Comparison of ENCODE assay signal across 8 mouse cellular contexts in genomic region chr11:70670483-70670882, GRCm38 (mm10). TPM values are rescaled to one million over a fixed set of nuclear protein-coding genes. Genes with fewer than 3 reads are reported as not detected.
DNase-seq lines count a peak whose midpoint lies in the region; ATAC-seq and TF ChIP-seq lines count a peak whose summit lies in the region.

No protein-coding gene starts in this region.

- ATAC-seq in heart, embryonic 14.5 days (ENCODE audit: insufficient number of reproducible peaks, insufficient read depth, low FRiP score, low read depth) = no peak
- ATAC-seq in forebrain, embryonic 14.5 days = no peak
- no peak for ATAC-seq in limb, embryonic 15.5 days (ENCODE audit: insufficient number of reproducible peaks, low FRiP score, low TSS enrichment, low read depth)
- no peak for ATAC-seq in monocyte, adult 5-6 weeks (replicated peaks; ENCODE audit: insufficient number of reproducible peaks, low FRiP score, low TSS enrichment, poor library complexity, severe bottlenecking)

- no peaks in the 10 kb centered on the region for H3K9me3 ChIP-seq in heart, embryonic 14.5 days (ENCODE audit: control insufficient read depth, low read length)
- no peaks in the 10 kb centered on the region for H3K9me3 ChIP-seq in MEL (replicated peaks; ENCODE audit: insufficient read depth, low read length)
- H3K9me3 ChIP-seq in forebrain, embryonic 14.5 days (replicated peaks; ENCODE audit: control insufficient read depth, low read length) = no peaks in the 10 kb centered on the region
- no peaks in the 10 kb centered on the region for H3K9me3 ChIP-seq in limb, embryonic 15.5 days

- no peak for TF ChIP-seq CTCF in MEL (IDR thresholded peaks at IDR 0.05 in 2 of 3, conservative IDR thresholded peaks at IDR 0.05 in 1 of 3; ENCODE audit: control insufficient read depth in 1 of 3, insufficient read depth in 1 of 3, low read depth in 2 of 3, low read length in 3 of 3, poor library complexity in 1 of 3, severe bottlenecking in 1 of 3)

- peaks cover 10 to 22% of the 10 kb centered on the region in 2 experiments; a peak in 3 of 4 replicates for H3K4me1 ChIP-seq in heart, embryonic 14.5 days (ENCODE audit: control insufficient read depth in 2 of 2, insufficient read depth in 2 of 2, low read length in 2 of 2)
- H3K4me1 ChIP-seq in MEL (ENCODE audit: control insufficient read depth in 1 of 2, insufficient read depth in 2 of 2, low read length in 2 of 2) = peaks cover 2 to 24% of the 10 kb centered on the region in 2 experiments; a peak in 3 of 4 replicates
- H3K4me1 ChIP-seq in forebrain, embryonic 14.5 days (ENCODE audit: control insufficient read depth, insufficient read depth, low read length) = peaks cover 14% of the 10 kb centered on the region
- H3K4me1 ChIP-seq in limb, embryonic 15.5 days = peaks cover 27% of the 10 kb centered on the region

- no peak for DNase-seq in heart, postnatal 4 days
- no peak for DNase-seq in MEL (ENCODE audit: low read depth, low spot score)
- no peak for DNase-seq in forebrain, embryonic 14.5 days (ENCODE audit: low spot score)
- no peak for DNase-seq in frontal cortex, postnatal 10 days (ENCODE audit: low spot score in 2 of 2)
- DNase-seq in embryo, embryonic 9.5 days (ENCODE audit: extremely low spot score) = no peak

- TF ChIP-seq RAD21 in MEL (IDR thresholded peaks at IDR 0.05; ENCODE audit: low read depth, low read length) = no peak

- H3K79me2 ChIP-seq in MEL (ENCODE audit: control insufficient read depth, insufficient read depth, low read length, poor library complexity) = peaks cover 18% of the 10 kb centered on the region

- no peaks in the 10 kb centered on the region for H3K27me3 ChIP-seq in heart, embryonic 14.5 days (ENCODE audit: control insufficient read depth, insufficient read depth, low read length)
- no peaks in the 10 kb centered on the region for H3K27me3 ChIP-seq in MEL (ENCODE audit: control insufficient read depth in 1 of 2, insufficient read depth in 2 of 2, low read length in 2 of 2)
- no peaks in the 10 kb centered on the region for H3K27me3 ChIP-seq in forebrain, embryonic 14.5 days (replicated peaks; ENCODE audit: control insufficient read depth, insufficient read depth, low read length)
- no peaks in the 10 kb centered on the region for H3K27me3 ChIP-seq in limb, embryonic 15.5 days

- TF ChIP-seq POLR2A in MEL (IDR thresholded peaks at IDR 0.05; ENCODE audit: control insufficient read depth in 1 of 2, insufficient read depth in 1 of 2, low read depth in 1 of 2, low read length in 2 of 2, poor library complexity in 1 of 2) = no peak

- peak overlapping the region; percentile 95 to 98 for H3K27ac ChIP-seq in heart, embryonic 14.5 days (replicated peaks in 1 of 2; ENCODE audit: control insufficient read depth in 1 of 2, insufficient read depth in 1 of 2, low read depth in 2 of 2, low read length in 2 of 2)
- H3K27ac ChIP-seq in MEL (ENCODE audit: control insufficient read depth, low read depth, low read length) = no peak overlapping the region
- H3K27ac ChIP-seq in forebrain, embryonic 14.5 days (ENCODE audit: low read depth, low read length) = peak overlapping the region; percentile 96; the same call in 1 of the 2 replicates
- H3K27ac ChIP-seq in limb, embryonic 15.5 days = peak overlapping the region; percentile 100

- 46% methylated on average over 14 of the region's 14 CpGs for WGBS in heart, embryonic 14.5 days
- 39% methylated on average over 14 of the region's 14 CpGs for WGBS in forebrain, embryonic 14.5 days
- WGBS in limb, embryonic 15.5 days = 45% methylated on average over 14 of the region's 14 CpGs

- peak overlapping the region; percentile 93 for H3K4me2 ChIP-seq in heart, embryonic 14.5 days (ENCODE audit: low read length)
- peak overlapping the region; percentile 97 for H3K4me2 ChIP-seq in forebrain, embryonic 14.5 days (ENCODE audit: low read length)
- peak overlapping the region; percentile 68 for H3K4me2 ChIP-seq in limb, embryonic 15.5 days

- H3K9ac ChIP-seq in heart, embryonic 14.5 days (ENCODE audit: low read length) = peak overlapping the region; percentile 84
- peak overlapping the region; percentile 90 for H3K9ac ChIP-seq in MEL (ENCODE audit: control insufficient read depth, low read depth, low read length, poor library complexity, severe bottlenecking)
- peak overlapping the region; percentile 83 for H3K9ac ChIP-seq in forebrain, embryonic 14.5 days (ENCODE audit: low read length)
- peak overlapping the region; percentile 67 for H3K9ac ChIP-seq in limb, embryonic 15.5 days

- peak overlapping the region; percentile 64 to 78 for H3K4me3 ChIP-seq in heart, embryonic 14.5 days (ENCODE audit: control insufficient read depth in 1 of 2, insufficient read depth in 1 of 2, low read depth in 1 of 2, low read length in 2 of 2)
- H3K4me3 ChIP-seq in MEL (ENCODE audit: control insufficient read depth in 1 of 2, insufficient read depth in 1 of 2, low read depth in 2 of 2, low read length in 2 of 2) = no peak overlapping the region
- H3K4me3 ChIP-seq in forebrain, embryonic 14.5 days (ENCODE audit: low read depth, low read length) = peak overlapping the region; percentile 68
- H3K4me3 ChIP-seq in limb, embryonic 15.5 days = peak overlapping the region; percentile 71

- no peak for TF ChIP-seq EP300 in MEL (IDR thresholded peaks at IDR 0.05; ENCODE audit: low read depth in 1 of 2, low read length in 2 of 2)

- peaks cover 53% of the 10 kb centered on the region for H3K36me3 ChIP-seq in heart, embryonic 14.5 days (ENCODE audit: control insufficient read depth, insufficient read depth, low read length)
- peaks cover 0 to 11% of the 10 kb centered on the region in 2 experiments; a peak in 2 of 4 replicates for H3K36me3 ChIP-seq in MEL (ENCODE audit: control insufficient read depth in 1 of 2, insufficient read depth in 2 of 2, low read length in 2 of 2)
- peaks cover 36% of the 10 kb centered on the region for H3K36me3 ChIP-seq in forebrain, embryonic 14.5 days (ENCODE audit: control insufficient read depth, insufficient read depth, low read length)
- peaks cover 45% of the 10 kb centered on the region for H3K36me3 ChIP-seq in limb, embryonic 15.5 days

TF ChIP-seq in MEL, 35 proteins besides CTCF, POLR2A, EP300 and RAD21 (continues in another document):
- TF ChIP-seq ZKSCAN1 (IDR thresholded peaks at IDR 0.05; ENCODE audit: low read depth, low read length) (no peak), MXI1 (IDR thresholded peaks at IDR 0.05; ENCODE audit: low read depth, low read length) (no peak), MEF2A (IDR thresholded peaks at IDR 0.05; ENCODE audit: extremely low read depth, insufficient replicate concordance, low read depth, low read length, poor library complexity, severe bottlenecking) (no peak)

RNA-seq across cellular contexts. Expression of gene Spag7, which starts 1.3 kb away (rescaled TPM):
- 177 TPM in 2 replicates for polyA plus RNA-seq in heart, embryonic 14.5 days (2014; fragmentation: Nextera tagmentation; extraction: Ambion mirVana)
- 10 to 100 TPM; 86.2 to 92.3 TPM for total RNA-seq in heart, postnatal 4 days (2021)
- 76.4 and 81.0 TPM in 2 replicates for total RNA-seq in MEL (2012; rRNA removed)
- polyA plus RNA-seq in MEL (2012; ENCODE audit: insufficient read depth in 1 of 2, insufficient read length in 2 of 2, low read depth in 1 of 2, low replicate concordance in 2 of 2, missing spikeins in 1 of 2) = 10 to 100 TPM in 1 of 2 experiments, not detected in 1; 99.6 TPM
- 65.4 and 83.9 TPM in 2 replicates for polyA plus RNA-seq in forebrain, embryonic 14.5 days (2014; fragmentation: Nextera tagmentation; extraction: Ambion mirVana)
- polyA plus RNA-seq in limb, embryonic 15.5 days (2015; fragmentation: Nextera tagmentation; extraction: Ambion mirVana) = 149 and 172 TPM in 2 replicates
- total RNA-seq in monocyte, adult 5-6 weeks (2017) = 49.1 to 78.2 TPM (median 76.7 TPM) in 3 replicates

RNA-seq across cellular contexts. Expression of gene Eno3, which starts 13.5 kb away (rescaled TPM):
- 468 and 495 TPM in 2 replicates for polyA plus RNA-seq in heart, embryonic 14.5 days (2014; fragmentation: Nextera tagmentation; extraction: Ambion mirVana)
- total RNA-seq in heart, postnatal 4 days (2021) = 1,000 to 10,000 TPM; 1,339 to 1,391 TPM
- 12.9 and 14.2 TPM in 2 replicates for total RNA-seq in MEL (2012; rRNA removed)
- 10 to 100 TPM in 1 of 2 experiments, not detected in 1; 16.8 TPM for polyA plus RNA-seq in MEL (2012; ENCODE audit: insufficient read depth in 1 of 2, insufficient read length in 2 of 2, low read depth in 1 of 2, low replicate concordance in 2 of 2, missing spikeins in 1 of 2)
- polyA plus RNA-seq in forebrain, embryonic 14.5 days (2014; fragmentation: Nextera tagmentation; extraction: Ambion mirVana) = 5.7 and 5.9 TPM in 2 replicates
- polyA plus RNA-seq in limb, embryonic 15.5 days (2015; fragmentation: Nextera tagmentation; extraction: Ambion mirVana) = 71.5 and 252 TPM in 2 replicates
- total RNA-seq in monocyte, adult 5-6 weeks (2017) = 236 to 452 TPM (median 414 TPM) in 3 replicates

RNA-seq across cellular contexts. Expression of gene Pfn1, which starts 16.0 kb away (rescaled TPM):
- 1,353 and 1,384 TPM in 2 replicates for polyA plus RNA-seq in heart, embryonic 14.5 days (2014; fragmentation: Nextera tagmentation; extraction: Ambion mirVana)
- 100 to 1,000 TPM; 572 to 580 TPM for total RNA-seq in heart, postnatal 4 days (2021)
- total RNA-seq in MEL (2012; rRNA removed) = 1,332 and 1,356 TPM in 2 replicates
- polyA plus RNA-seq in MEL (2012; ENCODE audit: insufficient read depth in 1 of 2, insufficient read length in 2 of 2, low read depth in 1 of 2, low replicate concordance in 2 of 2, missing spikeins in 1 of 2) = 1,000 to 10,000 TPM; 2,392 to 5,980 TPM
- polyA plus RNA-seq in forebrain, embryonic 14.5 days (2014; fragmentation: Nextera tagmentation; extraction: Ambion mirVana) = 793 and 798 TPM in 2 replicates
- 1,605 and 1,679 TPM in 2 replicates for polyA plus RNA-seq in limb, embryonic 15.5 days (2015; fragmentation: Nextera tagmentation; extraction: Ambion mirVana)
- total RNA-seq in monocyte, adult 5-6 weeks (2017) = 527 to 871 TPM (median 568 TPM) in 3 replicates

RNA-seq across cellular contexts. Expression of gene Camta2, which starts 17.4 kb away (rescaled TPM):
- polyA plus RNA-seq in heart, embryonic 14.5 days (2014; fragmentation: Nextera tagmentation; extraction: Ambion mirVana) = 13.7 and 13.8 TPM in 2 replicates
- 10 to 100 TPM; 22.2 to 23.5 TPM for total RNA-seq in heart, postnatal 4 days (2021)
- 1.9 and 2.8 TPM in 2 replicates for total RNA-seq in MEL (2012; rRNA removed)
- polyA plus RNA-seq in MEL (2012; ENCODE audit: insufficient read depth in 1 of 2, insufficient read length in 2 of 2, low read depth in 1 of 2, low replicate concordance in 2 of 2, missing spikeins in 1 of 2) = 10 to 100 TPM in 1 of 2 experiments, not detected in 1; 15.0 TPM
- polyA plus RNA-seq in forebrain, embryonic 14.5 days (2014; fragmentation: Nextera tagmentation; extraction: Ambion mirVana) = 8.7 and 14.9 TPM in 2 replicates
- polyA plus RNA-seq in limb, embryonic 15.5 days (2015; fragmentation: Nextera tagmentation; extraction: Ambion mirVana) = 12.9 and 14.8 TPM in 2 replicates
- total RNA-seq in monocyte, adult 5-6 weeks (2017) = 8.9 to 20.6 TPM (median 15.7 TPM) in 3 replicates

RNA-seq across cellular contexts. Expression of gene Slc25a11, which starts 23.2 kb away (rescaled TPM):
- 290 and 303 TPM in 2 replicates for polyA plus RNA-seq in heart, embryonic 14.5 days (2014; fragmentation: Nextera tagmentation; extraction: Ambion mirVana)
- 100 to 1,000 TPM; 311 to 313 TPM for total RNA-seq in heart, postnatal 4 days (2021)
- 96.3 and 104 TPM in 2 replicates for total RNA-seq in MEL (2012; rRNA removed)
- 100 to 1,000 TPM; 114 to 145 TPM for polyA plus RNA-seq in MEL (2012; ENCODE audit: insufficient read depth in 1 of 2, insufficient read length in 2 of 2, low read depth in 1 of 2, low replicate concordance in 2 of 2, missing spikeins in 1 of 2)
- 165 and 190 TPM in 2 replicates for polyA plus RNA-seq in forebrain, embryonic 14.5 days (2014; fragmentation: Nextera tagmentation; extraction: Ambion mirVana)
- polyA plus RNA-seq in limb, embryonic 15.5 days (2015; fragmentation: Nextera tagmentation; extraction: Ambion mirVana) = 165 and 188 TPM in 2 replicates
- total RNA-seq in monocyte, adult 5-6 weeks (2017) = 41.1 to 62.6 TPM (median 43.5 TPM) in 3 replicates

Comparison
In these comparisons a context has a peak if more than half of its experiments do, and no peak if none do; other contexts are left out.
1. H3K4me3 ChIP-seq: peak in heart, embryonic 14.5 days (2 of 2), forebrain, embryonic 14.5 days (single experiment) and limb, embryonic 15.5 days (single experiment); none in MEL (0 of 2).
2. Peak in every context shown above with its lines, with median percentiles within 50 percentile points of each other: H3K4me2 ChIP-seq and H3K9ac ChIP-seq.